Mouse (Mus musculus): ENCODE data around the gene Zfp84.
"Not testable (repeated sequence)": the region's sequence is repeated elsewhere in the genome, so short reads cannot be mapped to it uniquely, and the experiment has no call there.

Gene Zfp84

DNA sequence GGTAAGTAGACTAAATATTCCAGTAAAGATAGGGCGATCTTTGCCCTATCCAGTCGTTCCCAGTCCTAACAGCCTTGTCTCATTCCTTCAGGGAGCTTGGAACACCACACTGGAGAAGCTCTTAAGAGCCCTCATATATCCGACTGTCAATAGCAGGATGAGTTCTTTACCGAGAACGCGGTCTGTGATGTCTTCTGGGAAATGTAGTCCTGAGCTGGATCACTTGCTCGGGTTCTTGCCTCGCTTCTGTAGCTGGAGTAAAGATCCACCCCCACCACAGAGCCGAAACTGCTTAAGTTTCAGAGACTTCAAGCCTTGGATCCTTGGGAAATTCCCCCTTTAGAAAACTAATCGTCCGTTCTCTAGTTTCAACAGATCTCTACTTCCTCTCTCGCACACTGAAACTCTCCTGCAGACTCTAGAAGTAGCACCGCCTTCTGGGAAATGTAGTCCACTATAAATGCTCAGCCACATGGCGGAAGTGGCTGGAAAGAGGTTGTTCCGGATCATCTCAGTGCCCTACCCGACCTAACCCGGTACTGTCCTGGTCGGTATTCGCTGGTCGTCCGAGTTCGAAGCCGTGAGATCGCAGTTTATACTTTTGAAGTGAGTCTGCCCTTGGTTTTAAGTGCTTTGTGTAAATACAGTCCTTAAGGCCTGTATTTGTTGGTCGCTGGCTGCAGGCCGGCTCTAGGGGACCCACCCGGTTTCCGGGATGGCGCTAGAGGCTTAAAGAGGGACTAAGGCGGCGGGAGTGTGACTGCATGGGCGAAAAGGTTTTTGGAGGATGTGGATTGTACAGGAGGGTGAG is at the start of gene Zfp84:
Gene Zfp84, plus strand, starts transcription at position 463 of the 811 bp plus-strand sequence.
- peak; percentile 98 for DNase-seq (ENCODE audit: low spot score)

DNA sequence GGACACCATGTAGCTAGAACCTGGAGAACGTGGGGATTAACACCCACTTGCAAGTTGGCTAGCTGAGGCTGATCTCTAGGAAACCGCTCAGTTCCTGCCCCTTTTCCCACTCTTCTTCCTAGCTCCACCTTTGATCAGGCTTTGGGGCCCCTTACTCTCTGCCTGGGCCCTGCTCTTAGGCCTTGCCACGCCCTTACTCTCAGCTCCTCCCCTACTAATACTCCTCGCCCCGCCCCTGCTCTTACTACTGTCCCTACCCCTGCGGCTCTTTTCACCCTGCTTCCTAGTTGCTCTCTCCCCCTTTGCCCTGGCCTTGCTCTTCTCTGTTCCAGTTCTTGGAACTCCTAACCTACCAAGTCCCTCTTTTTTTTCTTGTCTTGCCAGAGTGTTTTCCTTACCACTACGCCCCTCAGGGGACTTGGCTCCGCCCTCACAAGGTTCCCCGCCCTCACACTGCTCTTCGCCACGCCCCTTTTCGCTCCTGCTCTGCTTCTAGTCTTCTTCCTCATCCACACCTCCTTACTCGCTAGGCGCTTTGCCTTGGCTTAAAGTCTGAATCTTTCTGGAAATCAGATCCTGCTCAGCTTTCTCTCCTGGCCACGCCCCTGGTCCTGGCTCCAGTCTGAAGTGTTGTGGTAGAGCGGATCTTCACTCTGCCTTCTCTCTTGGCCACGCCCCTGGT is 42.8 kb upstream of the Zfp84 start:
- peak; percentile 15 for DNase-seq (ENCODE audit: low spot score)

DNA sequence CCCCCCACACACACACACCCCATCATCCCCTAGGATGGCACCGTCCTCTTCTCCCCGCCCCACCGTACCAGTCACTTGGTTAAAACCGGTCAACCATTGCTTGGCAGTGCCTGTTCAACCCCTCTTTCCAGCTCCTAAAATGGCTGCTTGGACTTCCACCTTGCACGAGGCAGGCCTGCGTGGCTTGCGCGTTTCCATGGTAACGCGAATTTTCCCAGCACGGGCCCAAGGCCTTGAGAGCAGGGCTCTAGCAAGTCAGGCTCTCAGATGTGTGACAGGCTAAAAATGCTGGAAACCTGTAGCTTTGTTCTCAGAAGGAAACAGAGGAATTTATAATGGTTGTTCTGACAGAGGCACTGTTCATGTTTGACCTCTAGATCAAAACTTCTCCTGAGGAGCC is 41.5 kb upstream of the Zfp84 start, which contains the start of gene Catsperg2:
Gene Catsperg2, minus strand, starts transcription at position 173 of the 400 bp plus-strand sequence.
- not testable (repeated sequence) for DNase-seq (ENCODE audit: low spot score)

DNA sequence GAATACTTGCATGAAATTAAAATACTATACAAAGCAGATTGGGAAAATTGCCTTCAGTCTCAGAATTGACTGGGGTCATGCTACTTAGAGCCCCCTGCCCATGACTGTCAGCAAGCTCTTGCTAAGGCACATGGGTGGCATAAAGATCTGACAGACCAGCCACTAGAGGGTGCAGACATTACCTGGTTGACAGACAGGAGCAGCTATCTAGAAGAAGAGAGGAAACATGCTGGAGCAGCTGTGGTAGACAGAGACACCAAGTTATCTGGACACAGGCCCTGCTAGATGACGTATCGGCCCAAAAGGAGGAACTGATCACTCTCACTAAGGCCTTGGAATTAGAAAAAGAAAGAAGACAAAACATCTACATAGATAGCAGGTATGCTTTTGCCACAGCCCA is 40.3 kb upstream of the Zfp84 start:
- DNase-seq (ENCODE audit: low spot score), result no peak

DNA sequence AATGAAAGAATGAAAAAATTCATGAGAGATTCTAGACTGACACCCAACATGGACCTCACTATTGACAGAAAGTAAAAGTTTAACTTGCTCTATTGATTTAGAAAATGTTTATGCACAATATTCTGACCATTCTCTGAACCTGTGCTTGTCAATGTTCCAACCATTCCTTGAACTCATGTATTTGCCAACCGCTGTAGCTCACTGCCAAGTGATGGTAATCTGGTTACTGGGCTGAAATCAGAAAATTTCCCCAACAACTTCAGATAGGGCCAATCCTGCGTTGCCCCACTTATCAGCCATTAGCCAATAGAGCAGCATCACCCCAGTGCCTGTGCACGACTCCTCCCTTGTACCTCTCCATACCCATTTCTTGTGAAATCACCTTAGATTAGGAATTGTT is 26.1 kb upstream of the Zfp84 start:
- DNase-seq (ENCODE audit: low spot score), result no peak

DNA sequence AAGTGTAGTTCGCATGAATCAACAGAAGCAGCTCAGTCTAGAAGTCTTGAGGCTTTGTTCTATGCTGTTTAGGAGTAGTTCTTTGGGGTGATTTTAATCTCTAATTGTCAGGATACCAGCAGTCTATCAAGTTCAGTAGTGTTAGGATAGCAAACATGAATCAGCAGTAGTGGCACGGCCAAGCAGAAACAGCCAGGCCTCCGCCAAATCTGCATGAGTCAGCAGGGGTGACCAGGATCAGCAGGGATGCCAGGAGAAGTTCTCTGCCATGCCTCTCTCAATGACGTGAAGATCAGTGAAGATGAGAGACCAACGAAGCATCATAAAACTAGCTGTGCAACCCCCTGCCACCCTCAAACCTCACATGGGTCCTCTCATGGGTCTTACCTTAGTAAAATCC is 7.9 kb upstream of the Zfp84 start:
- no peak for DNase-seq (ENCODE audit: low spot score)

DNA sequence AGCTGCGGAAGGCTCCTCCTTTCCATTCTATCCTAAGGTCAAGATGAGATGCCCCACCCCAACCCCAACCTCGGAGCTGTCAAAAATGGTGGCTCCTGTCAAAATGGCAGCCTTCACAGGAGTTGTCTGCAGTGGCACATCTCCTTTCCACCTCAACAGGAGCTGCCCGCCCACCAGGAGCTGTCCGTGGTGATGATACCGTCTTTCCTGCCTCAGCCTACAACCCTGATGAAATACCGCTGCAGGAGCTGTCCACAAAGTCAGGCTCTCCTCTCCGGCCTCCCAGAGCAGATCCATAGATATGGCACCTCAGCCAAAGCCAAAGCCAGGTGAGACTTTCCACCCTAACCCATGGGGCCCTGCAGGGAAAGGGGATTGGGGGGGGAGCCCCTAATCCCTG is 3.6 kb upstream of the Zfp84 start:
- no peak for DNase-seq (ENCODE audit: low spot score)

DNA sequence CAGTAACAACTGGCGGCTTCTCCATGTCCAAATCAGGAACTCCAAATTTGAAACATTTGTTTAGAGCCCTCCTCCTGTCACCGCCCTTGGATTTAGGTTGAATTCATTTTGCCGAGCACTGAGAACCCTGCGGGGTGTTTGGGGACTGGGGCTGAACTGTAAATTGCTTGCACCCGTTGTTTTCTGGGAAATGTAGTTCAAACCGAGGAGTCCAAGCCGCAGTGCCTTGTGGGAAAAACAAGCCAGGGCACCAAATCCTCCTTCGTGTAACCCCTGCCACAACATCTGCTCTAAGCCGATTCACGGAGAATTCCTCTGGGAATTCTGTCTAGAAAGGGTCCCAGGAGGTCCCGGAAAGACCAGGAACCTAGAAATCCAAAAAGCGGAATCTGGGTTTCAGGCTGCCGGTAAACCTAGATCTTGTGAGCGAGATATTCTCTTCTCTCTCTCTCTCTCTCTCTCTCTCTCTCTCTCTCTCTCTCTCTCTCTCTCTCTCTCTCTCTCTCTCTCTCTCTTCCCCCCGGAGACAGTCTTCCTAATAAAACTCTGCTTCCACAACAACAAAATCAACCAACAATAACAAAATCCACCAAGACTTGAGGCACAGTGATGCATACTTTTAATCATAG is 1.2 kb upstream of the Zfp84 start:
- peak; percentile 94 for DNase-seq (ENCODE audit: low spot score)

DNA sequence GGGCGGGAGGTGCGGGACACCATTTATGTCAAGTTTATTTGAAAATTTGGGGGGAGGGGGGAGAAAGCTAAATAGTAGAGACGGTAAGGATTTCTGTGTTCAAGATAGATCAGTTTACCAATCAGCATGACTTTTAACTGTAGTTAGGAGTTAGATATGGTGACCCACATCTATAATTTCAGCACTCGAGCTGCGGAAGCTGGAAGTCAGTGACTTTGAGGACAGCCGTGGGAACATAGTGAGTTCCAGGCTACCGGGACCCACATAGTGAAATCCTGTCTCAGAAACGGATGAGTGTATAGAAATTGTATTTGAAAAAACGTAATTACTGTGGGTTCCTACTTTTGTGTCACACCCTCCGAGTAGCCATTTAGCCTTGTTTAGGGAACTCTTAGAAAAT is 628 bp downstream of the Zfp84 start:
- no peak for DNase-seq (ENCODE audit: low spot score)

DNA sequence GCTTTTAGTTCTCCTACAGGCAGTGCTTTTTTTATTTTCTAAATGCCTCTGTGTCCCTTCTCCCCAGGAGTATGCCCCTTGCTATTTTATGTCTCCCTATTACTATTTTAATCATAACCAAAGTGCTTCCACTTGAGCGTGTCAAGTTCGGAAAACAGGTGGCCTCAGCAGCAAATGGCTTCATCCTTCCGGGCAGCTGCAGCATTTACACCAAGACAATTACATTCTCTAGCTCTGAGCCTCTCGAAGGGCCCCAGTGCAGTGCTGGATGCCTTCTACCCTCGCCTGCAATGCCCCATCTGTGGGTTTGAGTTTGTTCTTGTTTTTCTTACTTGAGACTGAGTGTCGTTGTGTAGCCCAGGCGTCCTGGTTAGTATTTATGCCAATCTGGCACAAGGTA is 5.2 kb downstream of the Zfp84 start:
- DNase-seq (ENCODE audit: low spot score), result no peak

DNA sequence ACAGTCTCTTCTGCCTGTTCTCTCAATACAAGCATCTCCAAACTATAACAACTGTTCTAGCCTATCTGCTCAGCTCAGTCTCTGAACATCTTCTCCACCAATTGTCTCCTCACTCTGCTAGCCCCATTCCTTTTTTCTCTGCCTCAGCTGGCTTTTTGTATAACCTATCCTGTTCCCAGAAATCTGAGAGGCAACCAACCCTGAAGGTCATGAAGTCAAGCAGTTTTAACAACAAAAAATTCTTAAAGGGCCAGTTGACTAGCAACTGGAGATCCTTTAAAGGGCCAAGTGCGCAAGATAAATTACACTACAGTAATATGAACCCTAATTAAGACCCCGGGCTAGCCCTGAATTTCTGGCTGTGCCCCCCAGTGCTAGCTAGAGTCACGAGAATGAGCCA is 6.0 kb downstream of the Zfp84 start:
- no peak for DNase-seq (ENCODE audit: low spot score)

DNA sequence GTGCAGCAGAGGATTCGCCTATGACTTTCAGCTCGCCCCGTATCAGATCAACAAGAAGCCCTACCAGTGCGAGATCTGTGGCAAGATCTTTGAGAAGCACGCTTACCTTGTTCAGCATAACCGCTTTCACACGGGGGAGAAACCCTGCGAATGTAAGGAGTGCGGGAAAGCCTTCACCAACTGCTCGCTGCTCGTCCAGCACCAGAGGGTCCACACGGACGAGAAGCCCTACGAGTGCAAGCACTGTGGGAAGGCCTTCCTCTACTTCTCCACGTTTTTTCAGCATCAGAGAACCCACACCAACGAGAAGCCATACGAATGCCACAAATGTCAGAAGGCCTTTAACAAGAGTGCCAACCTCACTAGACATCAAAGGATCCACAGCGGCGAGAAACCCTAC is 8.2 kb downstream of the Zfp84 start:
- no peak for DNase-seq (ENCODE audit: low spot score)

DNA sequence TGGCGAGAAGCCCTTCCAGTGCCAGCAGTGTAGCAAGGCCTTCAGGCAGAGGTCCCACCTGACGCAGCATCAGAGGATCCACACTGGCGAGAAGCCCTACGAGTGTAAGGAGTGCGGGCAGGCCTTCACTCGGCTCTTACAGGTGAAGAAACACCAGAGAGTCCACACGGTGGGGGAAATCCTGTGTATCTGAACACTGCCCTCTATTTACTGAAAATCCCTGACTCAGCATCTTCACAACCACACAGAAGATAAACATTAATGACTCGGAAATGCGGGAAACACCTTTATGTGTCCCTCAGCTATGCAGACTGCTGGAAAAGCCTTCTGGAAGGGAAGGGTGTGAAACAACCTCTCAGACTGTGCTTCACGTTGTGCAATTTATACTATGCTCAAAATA is 9.0 kb downstream of the Zfp84 start:
- DNase-seq (ENCODE audit: low spot score), result no peak

DNA sequence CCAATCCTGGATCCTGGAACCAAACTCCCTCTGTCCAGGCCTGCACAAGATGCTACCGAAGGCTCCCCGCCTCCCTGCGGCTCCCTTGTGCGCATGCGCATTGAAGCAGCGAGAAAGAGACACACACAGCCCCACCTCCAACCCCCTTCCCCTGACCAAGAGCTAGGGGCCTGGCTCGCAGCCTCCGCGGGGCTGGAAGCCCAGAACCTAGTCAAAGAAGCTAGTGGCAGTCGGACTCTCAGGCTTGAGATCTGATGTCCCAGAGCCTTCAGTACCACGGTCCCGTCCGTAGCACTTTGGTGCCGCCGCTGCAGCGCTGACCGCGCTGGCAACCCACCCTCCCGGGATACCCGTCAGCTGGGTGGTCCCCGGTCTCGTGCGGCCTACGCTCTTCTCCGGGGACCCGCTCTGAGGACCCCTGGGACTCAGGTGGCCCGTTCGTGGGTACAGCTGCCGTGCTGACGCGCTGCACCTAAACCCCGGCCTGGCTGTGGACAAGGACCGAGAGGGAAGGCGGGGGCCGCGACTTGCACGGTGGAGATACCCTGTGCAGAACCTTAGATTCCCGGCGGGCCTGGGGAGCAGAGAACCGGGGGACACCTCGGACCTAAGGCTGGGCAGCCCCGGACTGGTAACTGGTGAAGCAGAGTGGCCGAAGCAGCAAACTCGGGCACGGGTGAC is 15.7 kb downstream of the Zfp84 start, which contains the start of gene Zfp30:
Gene Zfp30, plus strand, starts transcription at position 128 of the 681 bp plus-strand sequence.
- DNase-seq (ENCODE audit: low spot score), result peak; percentile 95

DNA sequence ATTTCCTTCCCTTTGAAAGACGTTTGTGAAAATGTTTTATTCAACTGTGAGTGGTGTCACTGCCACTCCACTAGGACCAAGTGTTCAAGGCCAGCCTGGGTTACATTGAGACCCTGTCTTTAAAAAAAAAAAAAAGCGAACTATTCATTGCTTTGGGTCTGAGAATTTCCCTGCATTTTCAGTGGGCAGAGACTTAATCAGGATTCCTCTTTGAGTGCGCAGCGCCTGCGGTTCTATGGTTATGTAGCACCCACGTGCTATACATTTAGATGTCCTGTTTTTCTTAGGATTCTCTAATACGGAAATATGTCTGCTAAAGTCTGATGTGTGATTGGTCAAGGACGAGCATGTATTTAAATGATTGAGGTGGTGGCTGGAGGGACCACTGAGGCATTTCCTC is 16.7 kb downstream of the Zfp84 start:
- DNase-seq (ENCODE audit: low spot score), result peak; percentile 9

DNA sequence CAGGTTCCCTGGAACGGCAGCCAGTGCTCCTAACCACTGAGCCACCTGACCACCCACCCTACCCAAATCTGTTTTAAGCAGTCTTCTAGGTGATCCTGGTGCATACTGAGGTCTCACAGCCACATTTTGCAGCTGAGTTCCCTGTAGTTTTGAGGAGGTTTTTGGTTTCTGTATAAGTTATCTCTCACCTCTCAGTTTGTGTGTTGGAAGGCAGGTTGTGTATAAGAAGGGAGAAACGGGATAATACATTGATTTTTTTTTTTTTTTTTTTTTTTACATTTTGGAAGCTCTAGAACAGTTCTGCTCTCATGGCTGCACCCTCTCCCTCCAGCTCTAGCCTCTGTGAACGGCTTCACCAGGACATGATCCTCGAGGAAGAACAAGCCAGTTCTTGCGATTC is 17.5 kb downstream of the Zfp84 start:
- DNase-seq (ENCODE audit: low spot score), result no peak

DNA sequence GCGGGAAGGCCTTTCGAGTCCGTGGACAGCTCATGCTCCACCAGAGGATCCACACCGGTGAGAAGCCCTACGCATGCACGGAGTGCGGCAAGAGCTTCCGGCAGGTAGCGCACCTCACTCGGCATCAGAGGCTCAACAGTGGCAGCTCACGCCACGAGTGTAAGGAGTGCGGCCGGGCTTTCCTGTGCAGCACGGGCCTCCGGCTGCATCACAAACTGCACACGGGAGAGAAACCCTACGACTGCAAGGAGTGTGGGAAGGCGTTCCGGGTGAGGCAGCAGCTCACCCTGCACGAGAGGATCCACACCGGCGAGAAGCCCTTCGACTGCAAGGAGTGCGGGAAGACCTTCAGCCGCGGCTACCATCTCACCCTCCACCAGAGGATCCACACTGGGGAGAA is 24.6 kb downstream of the Zfp84 start:
- no peak for DNase-seq (ENCODE audit: low spot score)

DNA sequence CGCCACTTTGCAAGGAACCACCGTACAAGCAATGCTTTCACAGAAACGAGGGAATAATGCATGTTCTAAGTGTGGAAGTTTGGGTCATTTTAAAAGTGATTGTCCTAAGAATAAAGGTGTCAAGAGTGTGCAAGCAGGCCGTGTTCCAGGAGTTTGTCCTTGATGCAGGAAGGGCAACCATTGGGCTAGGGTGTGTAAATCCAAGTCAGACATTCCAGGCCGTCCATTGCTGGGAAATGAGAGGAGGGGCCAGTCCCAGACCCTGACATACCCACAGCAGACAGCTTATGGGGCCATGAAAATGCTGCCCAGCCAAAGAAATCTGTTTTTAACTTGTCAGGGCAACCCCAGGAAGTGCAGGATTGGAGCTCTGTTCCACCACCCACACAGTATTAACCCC is 38.7 kb downstream of the Zfp84 start:
- DNase-seq (ENCODE audit: low spot score), result no peak

DNA sequence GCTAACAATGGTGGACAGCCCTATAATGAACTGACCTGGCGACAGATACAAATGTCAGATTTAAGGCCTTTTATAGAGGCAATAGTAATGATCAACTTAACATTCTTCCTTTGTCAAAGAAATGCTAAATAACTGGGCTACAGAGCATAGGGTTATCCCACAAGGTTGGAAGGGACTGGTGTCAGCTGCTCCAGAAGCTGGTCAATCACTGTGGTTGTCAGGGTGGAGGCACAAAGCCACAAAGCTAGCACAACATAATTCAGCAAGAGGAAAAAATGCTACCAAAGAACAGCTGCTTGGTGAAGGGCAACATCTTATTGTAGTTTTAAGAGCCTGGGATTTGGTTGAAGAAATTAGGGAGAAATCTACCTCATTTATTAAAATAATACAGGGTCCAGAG is 43.9 kb downstream of the Zfp84 start:
- no peak for DNase-seq (ENCODE audit: low spot score)

DNA sequence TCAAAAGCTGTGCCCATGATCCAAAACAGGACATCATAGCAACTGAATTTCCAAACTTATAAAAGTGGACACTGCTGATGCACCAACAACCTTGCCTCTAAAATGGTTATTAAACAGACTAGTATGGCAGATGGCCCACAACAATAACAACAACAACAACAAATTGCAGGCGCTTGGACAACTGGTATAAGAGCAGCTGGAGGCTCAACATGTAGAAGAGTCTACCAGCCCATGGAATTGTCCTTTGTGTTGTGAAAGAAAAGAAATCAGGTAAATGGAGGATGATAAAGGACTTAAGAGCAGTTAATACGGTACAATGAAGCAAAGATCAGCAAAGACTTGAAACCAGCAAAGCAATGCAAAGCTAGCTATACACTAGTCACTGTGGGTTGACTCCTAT is 46.0 kb downstream of the Zfp84 start:
- DNase-seq (ENCODE audit: low spot score), result no peak

DNA sequence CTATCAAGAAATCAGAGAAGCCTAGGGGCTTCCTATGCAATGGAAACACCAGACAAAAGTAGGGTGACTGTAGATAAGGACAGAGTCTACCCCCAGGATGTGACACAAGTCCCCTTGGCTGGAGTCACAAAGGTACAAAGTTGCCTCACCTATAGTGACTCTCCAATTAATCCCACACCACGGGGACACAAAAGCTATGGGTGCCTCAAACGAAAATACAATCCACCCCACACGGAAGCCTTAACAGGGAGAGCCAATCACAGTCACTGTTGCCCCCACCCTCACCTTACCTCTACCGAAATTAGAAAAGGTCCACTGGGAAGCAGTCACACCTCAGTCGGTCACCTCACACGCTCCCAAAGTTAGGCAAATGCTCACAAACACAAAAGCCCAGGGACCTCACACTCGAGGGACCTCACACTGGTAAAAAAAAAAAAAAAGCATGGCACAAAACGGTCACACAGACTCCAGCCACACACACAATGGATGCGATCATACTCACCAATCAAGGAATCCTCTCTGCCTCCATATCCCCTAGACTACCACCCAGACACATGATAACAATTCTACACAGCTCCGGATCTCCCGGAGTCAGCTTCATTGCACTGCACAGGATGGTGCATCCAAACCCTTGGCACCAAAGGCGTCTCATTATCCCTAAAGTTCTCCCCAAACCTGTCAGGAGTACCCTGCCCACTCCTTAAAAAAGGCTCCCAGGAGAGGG is 46.9 kb downstream of the Zfp84 start:
- peak; percentile 6 for DNase-seq (ENCODE audit: low spot score)

DNA sequence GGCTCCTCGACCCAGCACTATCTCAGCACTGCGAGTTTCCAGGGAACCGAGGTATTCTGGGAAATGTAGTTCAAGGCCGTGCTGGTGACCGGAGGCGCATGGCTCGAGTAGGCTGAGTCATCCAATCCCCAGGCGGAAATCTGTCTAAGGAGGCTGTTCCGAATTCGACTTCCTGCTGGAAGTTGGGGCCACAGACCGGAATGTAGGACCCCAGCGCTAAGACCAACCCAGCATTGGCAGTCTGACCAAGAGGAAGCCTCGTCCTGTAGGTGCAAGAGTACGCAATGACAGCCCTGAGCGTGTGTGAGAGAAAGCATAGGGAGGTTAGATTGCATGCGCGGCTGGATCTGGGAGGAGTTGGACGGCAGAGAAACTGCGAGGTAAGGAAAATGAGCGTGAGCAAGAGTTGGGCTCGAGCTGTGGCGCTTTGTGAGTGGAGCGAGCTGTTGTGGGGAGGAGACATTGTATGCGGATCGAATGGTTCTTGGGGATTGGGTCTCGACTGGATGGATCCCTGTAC is 47.6 kb downstream of the Zfp84 start, which contains the start of gene Zfp790:
Gene Zfp790, plus strand, starts transcription at position 205 of the 520 bp plus-strand sequence.
- DNase-seq (ENCODE audit: low spot score), result peak; percentile 97

All from embryo, embryonic 10.5 days (tissue).